Mouse (Mus musculus) ovary, adult 2 months (tissue): ENCODE data around the gene Mrpl11. TPM values are rescaled to one million over a fixed set of nuclear protein-coding genes. Genes with fewer than 3 reads are reported as not detected.

ENCODE experiments used
- polyA plus RNA-seq: library from polyadenylated mRNA; depleted of rRNA; stranded (reverse); fragments of >200 nt; gene quantifications from 2 replicates; pipeline ENCODE4 v1.2.3, GENCODE M21; 2012; rRNA removed

Mrpl11 gene
- 16.6 and 19.4 TPM in 2 replicates for polyA plus RNA-seq

GRCm38 (mm10) chr19:4961928-4962601, at the start of gene Mrpl11:
Gene Mrpl11 (plus strand): TSS chr19:4962147.

DNA sequence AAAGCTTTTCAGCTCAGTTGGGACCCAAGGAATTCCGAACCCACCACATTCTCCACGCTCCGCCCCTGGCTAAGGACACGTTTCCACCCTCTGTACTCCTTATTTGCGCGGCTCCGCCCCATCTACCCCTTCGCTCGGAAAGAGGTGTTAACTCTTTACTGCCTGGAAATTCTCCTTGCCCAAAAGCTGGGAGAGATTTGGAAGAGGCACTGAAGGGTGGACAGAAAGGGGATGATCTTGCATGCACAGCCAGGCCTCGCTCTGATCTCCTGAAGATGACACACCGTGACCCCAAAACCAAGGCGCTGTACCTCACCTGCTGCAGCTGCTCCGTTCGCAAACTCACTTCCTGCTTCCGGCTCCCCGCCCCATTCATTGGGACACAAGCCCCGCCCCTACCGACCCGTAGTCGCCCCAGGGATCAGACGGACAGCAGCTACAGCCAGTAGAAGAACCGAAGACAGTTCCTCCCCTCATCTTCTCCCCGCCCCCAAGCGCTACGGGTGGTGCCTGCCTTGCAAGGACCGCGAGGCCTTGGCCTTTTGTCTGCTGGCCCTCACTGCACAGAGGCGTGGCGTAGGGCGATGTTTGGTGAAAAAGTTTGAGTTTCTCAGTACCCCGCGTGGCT, 33.9 kb upstream of the Mrpl11 start, which contains the start of gene Dpp3:
Gene Dpp3 (minus strand): TSS at position 384 of the 628 bp plus-strand sequence.

GRCm38 (mm10) chr19:4942551-4943252, 19.2 kb upstream of the Mrpl11 start, which contains the start of gene Peli3:
Gene Peli3 (minus strand): TSS chr19:4943127.

DNA sequence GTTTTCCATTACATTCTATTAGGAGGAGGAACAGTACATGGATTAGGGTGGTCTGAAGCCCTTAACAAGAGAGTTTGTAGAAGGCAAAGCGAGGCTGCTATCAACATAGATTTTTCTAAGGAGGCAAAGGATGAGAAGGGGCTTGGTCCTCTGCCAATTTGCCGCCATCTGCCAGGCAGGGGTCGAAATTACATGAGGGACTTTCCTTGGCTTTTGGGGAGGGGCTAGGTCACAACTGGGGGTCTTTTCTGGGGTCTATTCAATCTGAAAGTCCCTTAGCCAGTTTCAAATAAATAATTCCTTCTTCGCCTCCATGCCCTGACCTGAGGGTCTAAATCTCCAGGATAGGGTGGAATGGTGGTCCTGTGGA, 28.3 kb downstream of the Mrpl11 start, which contains the start of gene Npas4:
Gene Npas4 (minus strand): TSS at position 61 of the 370 bp plus-strand sequence.

Other genes starting within 250 kb of the Mrpl11 start
- 14.7 and 16.6 TPM in 2 replicates for gene Rbm4b, start 205.7 kb upstream of the Mrpl11 start, polyA plus RNA-seq
- gene Rbm4, start 168.2 kb upstream of the Mrpl11 start, polyA plus RNA-seq = 45.2 and 82.8 TPM in 2 replicates
- 22.3 and 49.8 TPM in 2 replicates for gene Gm21992, start 150.5 kb upstream of the Mrpl11 start, polyA plus RNA-seq
- gene Rbm14, start 150.5 kb upstream of the Mrpl11 start, polyA plus RNA-seq = 124 and 130 TPM in 2 replicates
- 48.6 and 71.6 TPM in 2 replicates for gene Ccs, start 122.8 kb upstream of the Mrpl11 start, polyA plus RNA-seq
- 0.29 and 0.47 TPM in 2 replicates for gene Ccdc87, start 122.8 kb upstream of the Mrpl11 start, polyA plus RNA-seq
- 443 and 448 TPM in 2 replicates for gene Ctsf, start 107.0 kb upstream of the Mrpl11 start, polyA plus RNA-seq
- gene Actn3, start 84.2 kb upstream of the Mrpl11 start, polyA plus RNA-seq = 3.2 and 3.8 TPM in 2 replicates
- 50.8 and 63.0 TPM in 2 replicates for gene Zdhhc24, start 83.5 kb upstream of the Mrpl11 start, polyA plus RNA-seq
- 9.8 and 13.1 TPM in 2 replicates for gene Bbs1, start 55.5 kb upstream of the Mrpl11 start, polyA plus RNA-seq
- 158 and 220 TPM in 2 replicates for gene Dpp3, start 33.9 kb upstream of the Mrpl11 start, polyA plus RNA-seq
- 12.9 and 17.8 TPM in 2 replicates for gene Peli3, start 19.0 kb upstream of the Mrpl11 start, polyA plus RNA-seq
- gene Npas4, start 28.2 kb downstream of the Mrpl11 start, polyA plus RNA-seq = 2.8 and 4.2 TPM in 2 replicates
- 22.3 and 29.6 TPM in 2 replicates for gene Slc29a2, start 61.7 kb downstream of the Mrpl11 start, polyA plus RNA-seq
- gene B4gat1, start 76.7 kb downstream of the Mrpl11 start, polyA plus RNA-seq = 69.6 and 74.6 TPM in 2 replicates
- 1.6 and 2.1 TPM in 2 replicates for gene AC124502.3, start 76.7 kb downstream of the Mrpl11 start, polyA plus RNA-seq
- gene Brms1, start 79.2 kb downstream of the Mrpl11 start, polyA plus RNA-seq = 33.0 and 36.1 TPM in 2 replicates
- 18.2 and 24.3 TPM in 2 replicates for gene Rin1, start 88.3 kb downstream of the Mrpl11 start, polyA plus RNA-seq
- gene Cd248, start 105.9 kb downstream of the Mrpl11 start, polyA plus RNA-seq = 31.1 and 41.1 TPM in 2 replicates
- gene Tmem151a, start 123.4 kb downstream of the Mrpl11 start, polyA plus RNA-seq = 8.9 and 12.9 TPM in 2 replicates
- 166 and 167 TPM in 2 replicates for gene Yif1a, start 126.4 kb downstream of the Mrpl11 start, polyA plus RNA-seq
- gene Cnih2, start 136.4 kb downstream of the Mrpl11 start, polyA plus RNA-seq = 14.4 and 14.6 TPM in 2 replicates
- 228 and 236 TPM in 2 replicates for gene Rab1b, start 144.9 kb downstream of the Mrpl11 start, polyA plus RNA-seq
- gene Klc2, start 156.4 kb downstream of the Mrpl11 start, polyA plus RNA-seq = 184 and 197 TPM in 2 replicates